Comparison of ENCODE assay signal across 8 mouse cellular contexts in the genomic region with DNA sequence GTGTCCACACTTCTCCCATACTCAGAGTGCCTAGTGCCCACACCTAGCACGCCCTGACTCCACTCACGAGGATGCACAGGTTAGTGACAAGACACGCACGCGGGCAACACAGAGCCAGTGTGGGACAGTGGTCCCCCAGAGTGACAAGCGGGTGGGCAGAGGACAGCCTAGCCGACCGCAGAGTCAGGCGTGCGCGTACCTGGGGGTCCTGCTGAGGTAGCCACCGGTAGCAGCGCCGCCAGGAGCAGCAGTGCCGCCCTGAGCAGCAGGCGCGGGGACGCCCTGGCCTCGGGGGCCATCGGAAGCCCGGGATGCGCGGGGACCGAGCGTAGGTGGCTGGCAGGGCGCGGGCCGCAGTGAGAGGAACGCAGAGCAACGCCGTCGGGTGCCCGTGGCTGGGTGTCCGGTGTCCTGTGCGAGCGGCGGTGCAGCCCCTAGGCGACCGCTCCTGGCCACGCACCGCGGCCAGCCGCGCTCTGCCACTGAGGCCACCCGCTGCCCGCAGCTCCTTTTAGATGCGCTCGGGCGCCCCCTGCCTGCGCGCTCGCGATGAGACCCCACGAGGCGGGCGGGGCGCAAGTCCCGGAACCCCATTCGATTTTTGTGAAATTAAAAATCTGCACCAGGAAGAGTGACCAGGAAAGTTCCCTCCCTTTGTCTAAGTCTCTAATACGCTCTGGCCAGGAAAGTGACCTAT. TPM values are rescaled to one million over a fixed set of nuclear protein-coding genes. Genes with fewer than 3 reads are reported as not detected.
DNase-seq lines count a peak whose midpoint lies in the region; ATAC-seq and TF ChIP-seq lines count a peak whose summit lies in the region.

A gene (minus strand): TSS at position 484 of the 697 bp plus-strand sequence.

- H3K4me3 ChIP-seq in spleen, adult 2 months (ENCODE audit: extremely low read depth, insufficient read depth, insufficient read length), result peak within 1 kb of the TSS; percentile 30; the same call in 1 of the 2 replicates
- peak within 1 kb of the TSS; percentile 69 for H3K4me3 ChIP-seq in forebrain, embryonic 10.5 days
- peak within 1 kb of the TSS; percentile 49 to 52 for H3K4me3 ChIP-seq in heart, embryonic 14.5 days (ENCODE audit: control insufficient read depth in 1 of 2, insufficient read depth in 1 of 2, low read depth in 1 of 2, low read length in 2 of 2)
- peak within 1 kb of the TSS; percentile 61 for H3K4me3 ChIP-seq in neural tube, embryonic 15.5 days (replicated peaks)

- WGBS in spleen, adult 2 months, result 3% methylated on average over 58 of the region's 60 CpGs
- WGBS in forebrain, embryonic 10.5 days, result 2% methylated on average over 60 of the region's 60 CpGs
- 2% methylated on average over 57 of the region's 60 CpGs for WGBS in heart, embryonic 14.5 days
- WGBS in neural tube, embryonic 15.5 days, result 2% methylated on average over 59 of the region's 60 CpGs

- H3K27me3 ChIP-seq in spleen, adult 2 months (ENCODE audit: control insufficient read depth, insufficient read depth, low read length), result peaks cover 4% of the 10 kb centered on the region; the same call in 1 of the 2 replicates
- H3K27me3 ChIP-seq in forebrain, embryonic 10.5 days (ENCODE audit: poor library complexity, severe bottlenecking), result peaks cover 61% of the 10 kb centered on the region
- peaks cover 59% of the 10 kb centered on the region for H3K27me3 ChIP-seq in heart, embryonic 14.5 days (ENCODE audit: control insufficient read depth, insufficient read depth, low read length)
- peaks cover 39% of the 10 kb centered on the region for H3K27me3 ChIP-seq in neural tube, embryonic 15.5 days (replicated peaks)

- H3K9me3 ChIP-seq in forebrain, embryonic 10.5 days, result no peaks in the 10 kb centered on the region
- H3K9me3 ChIP-seq in heart, embryonic 14.5 days (ENCODE audit: control insufficient read depth, low read length), result no peaks in the 10 kb centered on the region
- H3K9me3 ChIP-seq in neural tube, embryonic 15.5 days (replicated peaks), result no peaks in the 10 kb centered on the region

- TF ChIP-seq POLR2A in spleen, adult 2 months (IDR thresholded peaks at IDR 0.05; ENCODE audit: low read depth, low read length), result no peak

- DNase-seq in spleen, adult 2 months (ENCODE audit: low read depth in 1 of 2, low spot score in 2 of 2), result no peak
- DNase-seq in spleen, adult 12 weeks (ENCODE audit: low spot score), result no peak
- DNase-seq in forebrain, embryonic 10.5 days (ENCODE audit: extremely low spot score, low spot score), result peak; percentile 56
- DNase-seq in kidney, postnatal 25 days, result peak; percentile 58 to 66
- peak; percentile 29 to 52 for DNase-seq in lung, adult 18-20 months
- peak; percentile 41 for DNase-seq in urinary bladder, adult 2 months (ENCODE audit: low spot score)

- no peak within 1 kb of the TSS for H3K27ac ChIP-seq in spleen, adult 2 months (ENCODE audit: insufficient read depth, low read length)
- peak within 1 kb of the TSS; percentile 78 for H3K27ac ChIP-seq in forebrain, embryonic 10.5 days
- no peak within 1 kb of the TSS for H3K27ac ChIP-seq in heart, embryonic 14.5 days (replicated peaks in 1 of 2; ENCODE audit: control insufficient read depth in 1 of 2, insufficient read depth in 1 of 2, low read depth in 2 of 2, low read length in 2 of 2)
- no peak within 1 kb of the TSS for H3K27ac ChIP-seq in neural tube, embryonic 15.5 days (replicated peaks)

- peak within 1 kb of the TSS; percentile 95 for H3K4me2 ChIP-seq in heart, embryonic 14.5 days (ENCODE audit: low read length)
- peak within 1 kb of the TSS; percentile 94 for H3K4me2 ChIP-seq in neural tube, embryonic 15.5 days

- peak within 1 kb of the TSS; percentile 65 for H3K9ac ChIP-seq in heart, embryonic 14.5 days (ENCODE audit: low read length)
- H3K9ac ChIP-seq in neural tube, embryonic 15.5 days (replicated peaks), result peak within 1 kb of the TSS; percentile 63

- ATAC-seq in heart, embryonic 14.5 days (ENCODE audit: insufficient number of reproducible peaks, insufficient read depth, low FRiP score, low read depth), result peak; percentile 58; the same call in 1 of the 2 replicates
- peak; percentile 70; the same call in 1 of the 2 replicates for ATAC-seq in neural tube, embryonic 15.5 days (ENCODE audit: low FRiP score)

- H3K36me3 ChIP-seq in spleen, adult 2 months (ENCODE audit: control insufficient read depth, insufficient read depth, low read length), result no peaks in the 10 kb centered on the region
- no peaks in the 10 kb centered on the region for H3K36me3 ChIP-seq in forebrain, embryonic 10.5 days (replicated peaks)
- no peaks in the 10 kb centered on the region for H3K36me3 ChIP-seq in heart, embryonic 14.5 days (ENCODE audit: control insufficient read depth, insufficient read depth, low read length)
- no peaks in the 10 kb centered on the region for H3K36me3 ChIP-seq in neural tube, embryonic 15.5 days

- peaks cover 4% of the 10 kb centered on the region; the same call in 1 of the 2 replicates for H3K4me1 ChIP-seq in spleen, adult 2 months (ENCODE audit: control insufficient read depth, insufficient read depth, insufficient read length)
- H3K4me1 ChIP-seq in forebrain, embryonic 10.5 days, result peaks cover 14% of the 10 kb centered on the region
- H3K4me1 ChIP-seq in heart, embryonic 14.5 days (ENCODE audit: control insufficient read depth in 2 of 2, insufficient read depth in 2 of 2, low read length in 2 of 2), result peaks cover 10 to 16% of the 10 kb centered on the region in 2 experiments
- peaks cover 11% of the 10 kb centered on the region for H3K4me1 ChIP-seq in neural tube, embryonic 15.5 days

- TF ChIP-seq CTCF in spleen, adult 2 months (IDR thresholded peaks at IDR 0.05; ENCODE audit: extremely low read depth, insufficient read depth, insufficient read length, insufficient replicate concordance), result peak; percentile 41; the same call in 1 of the 2 replicates

RNA-seq across cellular contexts. Expression of the gene that starts here (rescaled TPM):
- 1.3 and 2.1 TPM in 2 replicates for polyA plus RNA-seq in spleen, adult 2 months (2012; rRNA removed)
- 0.64 and 0.82 TPM in 2 replicates for polyA plus RNA-seq in forebrain, embryonic 10.5 days (2016; fragmentation: Nextera tagmentation; extraction: Ambion mirVana)
- 16.7 and 17.9 TPM in 2 replicates for polyA plus RNA-seq in heart, embryonic 14.5 days (2014; fragmentation: Nextera tagmentation; extraction: Ambion mirVana)
- polyA plus RNA-seq in neural tube, embryonic 15.5 days (2015; fragmentation: Nextera tagmentation; extraction: Ambion mirVana), result 12.9 and 13.8 TPM in 2 replicates
- 43.8 and 82.9 TPM in 2 replicates for polyA plus RNA-seq in urinary bladder, adult 2 months (2012; rRNA removed)

Comparison
In these comparisons a context has a peak if more than half of its experiments do, and no peak if none do; other contexts are left out.
1. Peak in DNase-seq, H3K4me3 ChIP-seq and H3K27ac ChIP-seq in forebrain, embryonic 10.5 days; RNA of the gene not detected or under 1 TPM.
2. DNase-seq: peak in kidney, postnatal 25 days (2 of 2), lung, adult 18-20 months (2 of 2) and urinary bladder, adult 2 months (single experiment); none in spleen, adult 2 months (0 of 2) and spleen, adult 12 weeks (single experiment).
3. Peak in every context shown above with its lines, with median percentiles within 50 percentile points of each other: H3K4me3 ChIP-seq.